ENCODE assay signal across 8 mouse cellular contexts in genomic region chr10:74848372-74848771, GRCm38 (mm10).
DNase-seq lines count a peak whose midpoint lies in the region; ATAC-seq lines count a peak whose summit lies in the region.

No protein-coding gene starts in this region.

- H3K36me3 ChIP-seq in liver, embryonic 13.5 days, result no peaks in the 10 kb centered on the region

- WGBS in liver, embryonic 13.5 days (ENCODE audit: insufficient replicate concordance), result 9% methylated on average over 7 of the region's 7 CpGs

- no peaks in the 10 kb centered on the region for H3K27me3 ChIP-seq in liver, embryonic 13.5 days

- H3K9ac ChIP-seq in liver, embryonic 13.5 days, result no peak overlapping the region

- H3K9me3 ChIP-seq in liver, embryonic 13.5 days (replicated peaks), result no peaks in the 10 kb centered on the region

- H3K4me1 ChIP-seq in liver, embryonic 13.5 days (replicated peaks), result no peaks in the 10 kb centered on the region

- DNase-seq in 416B (ENCODE audit: low read depth) (peak; percentile 82), R1 (ENCODE audit: low read depth, low spot score) (peak; percentile 81)
- peak; percentile 75 to 81 for DNase-seq in cerebellum, postnatal 4 days (ENCODE audit: low spot score in 2 of 2)
- DNase-seq in gastrocnemius, postnatal 14 days, result peak; percentile 50
- DNase-seq in kidney, postnatal 14 days, result peak; percentile 75
- peak; percentile 11 for DNase-seq in liver, embryonic 13.5 days
- DNase-seq in ovary, adult 18-20 months (ENCODE audit: low spot score), result peak; percentile 22
- DNase-seq in yolk sac, embryonic 10.5 days (ENCODE audit: low spot score), result peak; percentile 49

- intact Hi-C loops in gastrocnemius, postnatal 14 days (cut with DNase I; ENCODE audit: low total_unique reads), result no loop called here

- no peak overlapping the region for H3K4me3 ChIP-seq in liver, embryonic 13.5 days (replicated peaks)

- no peak for ATAC-seq in liver, embryonic 13.5 days (ENCODE audit: low read depth)

- H3K27ac ChIP-seq in liver, embryonic 13.5 days, result no peak overlapping the region

- H3K4me2 ChIP-seq in liver, embryonic 13.5 days, result no peak overlapping the region

Comparison
In these comparisons a context has a peak if more than half of its experiments do, and no peak if none do; other contexts are left out.
1. DNase-seq: peak in every context shown above with its lines; median percentile 82 in 416B; 81 in R1; 78 in cerebellum, postnatal 4 days; 75 in kidney, postnatal 14 days; 50 in gastrocnemius, postnatal 14 days; 49 in yolk sac, embryonic 10.5 days; 22 in ovary, adult 18-20 months; 11 in liver, embryonic 13.5 days.